Mouse (Mus musculus): ENCODE data around the gene Tmsb10. TPM values are rescaled to one million over a fixed set of nuclear protein-coding genes. Genes with fewer than 3 reads are reported as not detected.

Gene Tmsb10
- total and polyA plus RNA-seq, 3 experiments = 29.8 to 96.5 (median 73.8) TPM

DNA sequence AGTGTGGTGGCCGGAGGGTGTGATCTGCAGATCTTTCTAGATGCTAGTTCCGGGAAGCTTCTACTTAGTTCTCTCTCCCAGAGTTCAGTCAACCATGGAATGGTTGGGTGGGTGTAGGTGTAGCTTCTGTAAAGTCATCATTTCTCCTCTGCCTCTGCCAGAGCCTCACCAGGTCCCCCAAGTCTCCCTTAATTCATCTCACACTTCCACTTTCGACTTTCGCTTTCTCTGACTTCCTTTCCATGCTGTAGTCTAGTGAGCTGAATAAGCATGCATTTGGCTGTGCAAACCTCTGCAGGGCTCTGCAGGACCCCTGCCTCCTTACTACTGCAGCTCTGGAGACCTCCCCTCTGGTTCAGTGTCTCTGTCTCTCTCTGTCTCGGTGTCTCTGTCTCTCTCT is 31.7 kb upstream of the Tmsb10 start:
- intact Hi-C loops (cut with DNase I) = no loop called here
- Histone ChIP-seq H3K4me3 (no peak overlapping the region), H3K27me3 (ENCODE audit: control insufficient read depth, insufficient read depth, low read length) (no peaks in the 10 kb centered on the region), H3K9ac (ENCODE audit: low read depth, low read length) (no peak overlapping the region), H3K27ac (no peak overlapping the region), H3K36me3 (ENCODE audit: control insufficient read depth, insufficient read depth, low read length) (no peaks in the 10 kb centered on the region), H3K4me1 (ENCODE audit: control insufficient read depth, insufficient read depth, low read length) (no peaks in the 10 kb centered on the region; the same call in 1 of the 2 replicates), H3K79me2 (replicated peaks; ENCODE audit: control insufficient read depth, insufficient read depth, low read length) (no peaks in the 10 kb centered on the region)
- WGBS = 77% methylated on average over 5 of the region's 5 CpGs
- no peak for DNase-seq
- no peak for TF ChIP-seq CTCF (IDR thresholded peaks at IDR 0.05)
- TF ChIP-seq POLR2A (IDR thresholded peaks at IDR 0.05; ENCODE audit: insufficient read depth, low read depth, low read length) = no peak
- TF ChIP-seq EP300 (IDR thresholded peaks at IDR 0.05; ENCODE audit: insufficient read depth, low read depth, low read length) = no peak

DNA sequence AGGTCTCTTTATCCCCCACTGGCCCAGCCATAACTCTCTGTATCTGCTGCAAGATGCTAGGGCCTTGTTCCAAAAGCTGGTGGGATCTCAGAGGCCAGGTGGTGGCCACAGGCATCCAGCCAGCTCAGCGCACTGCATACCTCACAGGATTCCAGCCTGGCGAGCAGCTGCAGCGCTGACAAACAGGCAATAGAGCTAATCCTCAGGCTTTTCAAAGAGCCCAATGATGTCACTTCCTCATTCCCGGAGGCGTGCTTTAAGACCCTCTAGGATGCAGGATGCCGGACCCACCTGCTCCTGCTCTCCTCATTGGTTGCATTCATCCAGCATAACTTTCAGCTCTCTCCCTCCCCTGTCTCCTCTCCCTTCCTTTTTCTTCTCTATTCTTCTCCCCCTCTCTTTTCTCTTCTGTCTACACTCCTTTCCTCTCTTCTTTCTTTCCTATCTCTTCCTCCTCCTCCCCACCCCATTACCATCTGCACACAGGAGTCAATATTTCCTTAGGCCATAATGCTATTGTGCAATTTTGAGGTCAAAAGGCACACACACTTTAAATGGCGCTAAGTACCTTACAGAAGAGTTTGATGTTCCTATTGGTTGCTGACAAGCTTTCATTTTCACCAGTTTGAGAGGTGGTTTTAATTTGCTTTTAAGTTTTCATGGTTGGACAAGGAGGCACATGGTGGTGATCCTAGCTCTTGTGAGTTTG is 30.6 kb upstream of the Tmsb10 start:
- no peak overlapping the region for H3K4me3 ChIP-seq
- no peak overlapping the region for H3K27ac ChIP-seq
- intact Hi-C loops (cut with DNase I) = no loop called here
- WGBS = 26% methylated on average over 7 of the region's 7 CpGs
- H3K4me1 ChIP-seq (ENCODE audit: control insufficient read depth, insufficient read depth, low read length) = no peaks in the 10 kb centered on the region; the same call in 1 of the 2 replicates
- H3K79me2 ChIP-seq (replicated peaks; ENCODE audit: control insufficient read depth, insufficient read depth, low read length) = no peaks in the 10 kb centered on the region
- TF ChIP-seq POLR2A (IDR thresholded peaks at IDR 0.05; ENCODE audit: insufficient read depth, low read depth, low read length) (no peak), CTCF (IDR thresholded peaks at IDR 0.05) (no peak), EP300 (IDR thresholded peaks at IDR 0.05; ENCODE audit: insufficient read depth, low read depth, low read length) (no peak)
- no peaks in the 10 kb centered on the region for H3K27me3 ChIP-seq (ENCODE audit: control insufficient read depth, insufficient read depth, low read length)
- DNase-seq = no peak
- no peaks in the 10 kb centered on the region for H3K36me3 ChIP-seq (ENCODE audit: control insufficient read depth, insufficient read depth, low read length)
- H3K9ac ChIP-seq (ENCODE audit: low read depth, low read length) = no peak overlapping the region

DNA sequence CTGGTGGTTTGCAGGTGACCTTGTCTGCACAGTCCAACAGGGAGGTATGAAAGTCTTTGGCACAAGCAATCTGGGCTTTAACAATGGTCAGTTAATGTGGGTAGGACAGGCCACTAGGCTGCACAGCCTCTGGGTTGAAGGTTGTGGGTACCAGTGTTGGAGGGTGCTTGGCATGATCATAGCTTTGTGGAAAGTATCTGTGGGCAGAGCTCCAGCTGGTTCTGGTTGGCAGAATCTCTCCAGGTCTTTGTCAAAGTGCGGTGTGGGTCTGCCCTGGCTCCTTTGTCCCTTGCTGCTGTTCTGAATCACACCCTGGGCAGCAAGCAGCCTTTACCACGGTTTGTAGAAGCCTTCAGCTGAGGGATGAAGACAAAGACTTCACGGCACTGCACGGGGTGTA is 24.0 kb upstream of the Tmsb10 start:
- 84% methylated on average over 4 of the region's 4 CpGs for WGBS
- intact Hi-C loops (cut with DNase I) = no loop called here
- no peak for TF ChIP-seq CTCF (IDR thresholded peaks at IDR 0.05)
- no peak for TF ChIP-seq EP300 (IDR thresholded peaks at IDR 0.05; ENCODE audit: insufficient read depth, low read depth, low read length)
- no peak for TF ChIP-seq POLR2A (IDR thresholded peaks at IDR 0.05; ENCODE audit: insufficient read depth, low read depth, low read length)
- H3K36me3 ChIP-seq (ENCODE audit: control insufficient read depth, insufficient read depth, low read length) = no peaks in the 10 kb centered on the region
- no peaks in the 10 kb centered on the region for H3K79me2 ChIP-seq (replicated peaks; ENCODE audit: control insufficient read depth, insufficient read depth, low read length)
- no peaks in the 10 kb centered on the region for H3K27me3 ChIP-seq (ENCODE audit: control insufficient read depth, insufficient read depth, low read length)
- no peak overlapping the region; the same call in 1 of the 2 replicates for H3K27ac ChIP-seq
- no peak for DNase-seq
- H3K4me1 ChIP-seq (ENCODE audit: control insufficient read depth, insufficient read depth, low read length) = peaks cover 9% of the 10 kb centered on the region
- no peak overlapping the region for H3K9ac ChIP-seq (ENCODE audit: low read depth, low read length)
- H3K4me3 ChIP-seq = no peak overlapping the region

DNA sequence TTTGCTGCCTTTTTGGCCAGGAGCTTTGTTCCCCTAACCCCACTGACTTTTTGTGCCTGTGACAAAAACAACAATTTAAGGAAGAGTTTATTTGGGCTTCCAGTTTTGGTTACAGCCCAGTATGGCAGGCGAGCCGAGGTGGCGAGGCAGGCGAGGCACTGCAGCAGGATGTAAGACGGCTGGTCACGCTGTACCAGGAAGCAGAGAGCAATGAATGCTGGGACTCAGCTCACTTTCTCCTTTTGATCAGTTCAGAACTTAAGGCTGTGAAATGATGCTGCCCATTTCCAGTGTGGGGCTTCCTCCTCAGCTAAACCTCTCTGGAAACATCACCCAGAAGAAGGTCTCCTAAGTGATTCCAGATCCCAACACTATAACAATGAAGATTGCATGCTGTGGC is 23.3 kb upstream of the Tmsb10 start:
- 29% methylated on average over 6 of the region's 6 CpGs for WGBS
- Histone ChIP-seq H3K36me3 (ENCODE audit: control insufficient read depth, insufficient read depth, low read length) (no peaks in the 10 kb centered on the region), H3K4me3 (no peak overlapping the region), H3K27me3 (ENCODE audit: control insufficient read depth, insufficient read depth, low read length) (no peaks in the 10 kb centered on the region), H3K27ac (peak overlapping the region; percentile 74), H3K4me1 (ENCODE audit: control insufficient read depth, insufficient read depth, low read length) (peaks cover 9% of the 10 kb centered on the region), H3K9ac (ENCODE audit: low read depth, low read length) (no peak overlapping the region), H3K79me2 (replicated peaks; ENCODE audit: control insufficient read depth, insufficient read depth, low read length) (no peaks in the 10 kb centered on the region)
- no peak for TF ChIP-seq CTCF (IDR thresholded peaks at IDR 0.05)
- no peak for TF ChIP-seq EP300 (IDR thresholded peaks at IDR 0.05; ENCODE audit: insufficient read depth, low read depth, low read length)
- no peak for TF ChIP-seq POLR2A (IDR thresholded peaks at IDR 0.05; ENCODE audit: insufficient read depth, low read depth, low read length)
- intact Hi-C loops (cut with DNase I) = loop anchor here (2.0 kb wide), 1 partner anchor 23 kb away; the partner anchor contains the start of gene Tmsb10
- DNase-seq = peak; percentile 39 to 48

DNA sequence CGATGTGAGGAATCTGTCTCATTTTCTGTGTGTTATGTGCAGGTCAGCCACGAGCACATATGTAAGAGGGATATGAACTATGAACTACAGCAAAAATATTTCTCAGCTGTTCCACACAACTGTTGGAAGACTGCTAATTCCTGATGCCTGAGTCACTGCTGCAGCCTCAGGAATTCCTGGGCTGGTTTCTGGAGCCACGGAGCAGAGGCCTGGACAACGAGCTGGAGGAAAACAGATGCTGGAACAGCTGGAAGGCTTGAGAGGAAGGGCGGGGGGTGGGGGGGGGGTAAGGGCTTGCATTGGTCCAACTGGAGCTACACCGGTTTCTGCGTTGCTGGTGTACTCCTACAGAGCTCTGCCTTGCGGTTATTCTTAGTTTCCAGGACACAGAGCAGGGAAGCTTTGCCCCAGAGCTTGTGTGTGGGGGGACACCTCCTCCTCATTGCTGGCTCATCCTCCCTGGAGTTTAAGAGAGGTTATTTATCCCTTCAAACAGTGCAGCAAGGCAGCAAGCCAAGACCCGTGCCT is 22.6 kb upstream of the Tmsb10 start:
- H3K27me3 ChIP-seq (ENCODE audit: control insufficient read depth, insufficient read depth, low read length) = no peaks in the 10 kb centered on the region

DNA sequence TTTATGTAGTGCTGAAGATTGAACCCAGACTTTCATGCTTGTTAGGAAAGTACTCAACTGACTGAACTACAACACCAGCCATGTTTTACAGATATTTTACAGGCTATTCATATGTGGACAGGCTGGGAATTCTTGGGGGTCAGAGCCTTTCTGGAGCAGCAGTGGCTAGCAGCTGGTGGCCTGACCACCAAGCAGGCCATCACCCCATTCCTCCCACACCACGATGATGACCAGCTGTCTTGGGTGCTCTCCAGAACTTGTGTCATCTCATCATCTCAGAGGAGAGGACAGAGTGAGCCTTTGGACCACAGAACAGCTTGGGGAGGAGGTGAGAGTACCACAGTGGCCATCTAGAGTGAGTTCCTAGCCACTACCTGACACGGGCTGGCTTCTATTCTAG is 18.3 kb upstream of the Tmsb10 start:
- Histone ChIP-seq H3K4me1 (ENCODE audit: control insufficient read depth, insufficient read depth, low read length) (peaks cover 5% of the 10 kb centered on the region), H3K79me2 (replicated peaks; ENCODE audit: control insufficient read depth, insufficient read depth, low read length) (no peaks in the 10 kb centered on the region), H3K27me3 (ENCODE audit: control insufficient read depth, insufficient read depth, low read length) (no peaks in the 10 kb centered on the region), H3K9ac (ENCODE audit: low read depth, low read length) (no peak overlapping the region), H3K4me3 (no peak overlapping the region), H3K36me3 (ENCODE audit: control insufficient read depth, insufficient read depth, low read length) (no peaks in the 10 kb centered on the region), H3K27ac (no peak overlapping the region)
- DNase-seq = no peak
- no peak for TF ChIP-seq EP300 (IDR thresholded peaks at IDR 0.05; ENCODE audit: insufficient read depth, low read depth, low read length)
- no peak for TF ChIP-seq POLR2A (IDR thresholded peaks at IDR 0.05; ENCODE audit: insufficient read depth, low read depth, low read length)
- no peak for TF ChIP-seq CTCF (IDR thresholded peaks at IDR 0.05)
- intact Hi-C loops (cut with DNase I) = no loop called here
- 64% methylated on average over 2 of the region's 2 CpGs for WGBS

More for the DNA sequence above, 22.6 kb upstream of the Tmsb10 start:
- intact Hi-C loops (cut with DNase I) = loop anchor here (2.0 kb wide), 1 partner anchor 22 kb away; the partner anchor contains the start of gene Tmsb10
- Histone ChIP-seq H3K4me1 (ENCODE audit: control insufficient read depth, insufficient read depth, low read length) (peaks cover 9% of the 10 kb centered on the region), H3K9ac (ENCODE audit: low read depth, low read length) (no peak overlapping the region), H3K36me3 (ENCODE audit: control insufficient read depth, insufficient read depth, low read length) (no peaks in the 10 kb centered on the region), H3K27ac (peak overlapping the region; percentile 74), H3K4me3 (no peak overlapping the region), H3K79me2 (replicated peaks; ENCODE audit: control insufficient read depth, insufficient read depth, low read length) (no peaks in the 10 kb centered on the region)
- DNase-seq = peak; percentile 61 to 77
- TF ChIP-seq CTCF (IDR thresholded peaks at IDR 0.05) (no peak), POLR2A (IDR thresholded peaks at IDR 0.05; ENCODE audit: insufficient read depth, low read depth, low read length) (no peak), EP300 (IDR thresholded peaks at IDR 0.05; ENCODE audit: insufficient read depth, low read depth, low read length) (0 out of 2 replicates have a peak, but pooled peaks have one; percentile 50)
- 15% methylated on average over 9 of the region's 9 CpGs for WGBS

Data from heart, adult 2 months (tissue).